Mouse (Mus musculus): Measurements from ENCODE around the gene Slf2.

Slf2 gene

DNA sequence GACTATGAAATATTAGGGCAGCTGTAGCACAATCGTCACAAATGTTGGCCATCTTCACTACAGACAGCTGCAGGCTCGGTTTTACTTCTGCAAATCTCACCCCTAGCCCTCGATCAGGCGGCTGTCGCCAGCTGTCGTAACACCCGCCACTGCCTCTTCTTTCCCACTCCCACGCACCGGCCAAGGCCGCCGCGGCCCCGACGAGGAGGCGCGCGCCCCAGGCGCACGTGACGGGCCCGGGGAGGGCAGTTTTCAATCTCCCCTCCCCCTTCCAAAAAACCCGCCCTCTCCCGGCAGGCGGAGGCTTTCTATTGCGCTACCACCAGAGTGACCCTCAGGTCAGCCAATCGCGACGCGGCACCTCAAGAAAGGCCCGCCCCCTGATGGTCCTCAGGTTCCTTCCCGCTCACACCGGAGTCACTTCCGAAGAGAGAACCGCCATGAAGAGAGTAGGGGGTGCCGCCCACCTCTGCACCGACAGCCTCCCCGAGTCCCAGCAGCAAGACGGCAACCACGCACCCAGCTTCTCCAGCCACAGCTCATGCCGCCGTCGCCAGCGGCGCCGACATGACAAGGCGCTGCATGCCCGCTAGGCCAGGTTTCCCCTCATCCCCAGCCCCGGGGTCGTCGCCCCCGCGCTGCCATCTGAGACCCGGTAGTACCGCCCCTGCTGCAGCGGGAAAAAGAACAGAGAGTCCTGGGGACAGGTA is at the start of gene Slf2:
Gene Slf2 (plus strand): TSS at position 408 of the 710 bp plus-strand sequence.
- peak; percentile 100 for DNase-seq (ENCODE audit: low spot score)

DNA sequence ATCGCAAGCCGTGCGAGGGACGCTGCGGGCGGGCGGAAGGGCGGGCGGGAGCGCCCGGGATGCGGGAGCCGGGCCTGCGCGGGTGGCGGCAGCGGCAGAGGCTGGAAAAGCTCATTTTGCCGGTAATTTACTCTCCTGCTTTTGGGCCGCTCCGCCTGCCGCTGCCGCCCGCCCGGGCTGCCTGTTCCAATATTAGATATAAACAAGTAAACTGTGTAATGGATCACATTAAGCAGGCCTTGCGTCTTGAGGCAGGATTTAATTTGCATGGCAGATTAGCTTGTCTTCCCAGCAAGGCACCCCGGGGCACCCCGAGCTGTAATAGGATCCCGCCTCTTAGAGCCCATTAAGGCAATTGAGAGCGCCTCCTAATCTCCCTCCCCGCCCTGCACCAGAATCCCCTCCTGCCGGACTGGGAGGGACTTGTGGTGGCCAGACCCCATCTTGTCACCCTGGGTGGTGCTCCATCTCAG is 48.4 kb upstream of the Slf2 start:
- DNase-seq (ENCODE audit: low spot score), result no peak

DNA sequence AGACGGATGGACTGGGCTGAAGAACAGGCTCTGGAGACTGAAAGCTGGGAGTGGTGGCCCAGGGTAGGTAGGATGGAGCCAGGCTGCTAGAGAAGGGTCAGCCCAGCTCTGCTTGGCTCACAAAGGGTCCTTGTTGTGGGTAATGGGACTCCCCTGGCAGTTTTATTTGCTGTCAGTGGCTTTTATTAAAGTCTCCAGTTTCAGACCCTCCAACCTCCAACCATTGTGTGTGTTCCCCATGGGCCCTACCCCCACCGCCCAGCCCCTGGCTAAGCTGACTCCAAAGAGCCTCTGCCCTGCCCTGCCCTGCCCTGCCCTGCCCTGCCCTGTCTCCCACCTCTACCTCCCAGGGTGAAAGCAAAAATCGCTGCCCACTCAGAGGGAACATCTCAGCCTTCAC is 46.6 kb upstream of the Slf2 start:
- DNase-seq (ENCODE audit: low spot score), result no peak

DNA sequence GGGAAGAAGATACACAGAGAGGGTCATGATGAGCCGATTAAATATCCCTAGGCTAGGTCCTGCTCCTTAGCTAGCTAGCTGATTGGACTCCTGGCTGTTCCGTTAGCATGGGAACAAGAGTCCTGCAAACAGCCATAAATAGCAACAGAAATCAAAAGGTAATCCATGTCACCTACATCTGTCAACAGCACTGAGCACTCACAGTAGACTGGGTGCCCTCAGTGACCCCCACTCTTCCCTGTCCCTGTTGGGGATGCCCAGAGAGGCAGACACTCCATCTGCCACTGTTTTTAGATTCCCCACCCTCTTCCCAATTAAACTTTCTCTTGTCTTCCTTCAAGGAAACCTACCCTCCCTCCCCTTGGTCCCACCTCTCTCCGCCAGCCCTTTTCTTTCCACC is 44.5 kb upstream of the Slf2 start:
- no peak for DNase-seq (ENCODE audit: low spot score)

DNA sequence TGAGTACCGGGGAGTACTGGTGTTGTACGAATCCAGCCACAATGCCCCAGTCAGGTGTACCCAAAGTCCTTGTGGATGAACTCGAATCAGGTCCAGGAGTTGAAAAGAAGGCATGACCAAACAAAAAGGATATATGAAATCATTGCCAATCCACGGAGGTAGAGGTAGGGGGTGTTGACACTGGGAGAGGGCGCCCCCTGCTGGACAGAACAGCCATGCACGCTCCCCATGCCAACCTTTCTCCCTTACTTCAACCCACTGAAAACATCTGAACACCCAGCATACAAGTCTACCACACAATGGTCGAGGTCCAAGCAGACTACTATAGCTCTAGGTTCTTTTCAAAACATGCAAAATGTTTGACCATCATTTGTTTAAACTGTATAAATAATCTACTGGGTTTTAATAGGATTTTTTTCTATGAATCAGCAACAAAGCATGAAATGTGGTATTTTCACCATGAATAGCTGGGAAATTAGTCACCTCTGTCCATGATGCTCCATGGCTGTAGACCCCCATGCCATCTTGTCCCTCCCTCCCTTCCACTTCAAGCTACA is 43.2 kb upstream of the Slf2 start:
- peak; percentile 72 for DNase-seq (ENCODE audit: low spot score)

DNA sequence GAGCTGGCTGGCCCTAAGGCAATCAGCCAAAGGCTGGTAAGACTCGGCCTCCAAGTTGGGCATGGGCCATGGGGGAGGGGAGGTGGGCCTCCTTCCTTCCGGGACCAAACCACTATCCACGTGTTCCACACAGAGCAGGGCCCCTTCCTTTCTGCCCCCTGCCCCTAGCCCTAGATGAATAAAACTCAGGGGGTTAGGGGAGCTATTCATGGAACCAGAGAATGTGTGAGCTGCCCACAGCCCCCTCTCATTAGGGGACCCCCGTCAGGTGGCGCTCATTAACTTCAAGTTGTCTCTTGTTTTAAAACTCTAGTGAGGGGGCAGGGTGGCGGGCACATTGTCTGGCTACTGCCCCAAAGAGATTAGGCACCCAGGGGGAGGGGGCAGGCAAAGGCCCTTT is 41.4 kb upstream of the Slf2 start:
- DNase-seq (ENCODE audit: low spot score), result no peak

DNA sequence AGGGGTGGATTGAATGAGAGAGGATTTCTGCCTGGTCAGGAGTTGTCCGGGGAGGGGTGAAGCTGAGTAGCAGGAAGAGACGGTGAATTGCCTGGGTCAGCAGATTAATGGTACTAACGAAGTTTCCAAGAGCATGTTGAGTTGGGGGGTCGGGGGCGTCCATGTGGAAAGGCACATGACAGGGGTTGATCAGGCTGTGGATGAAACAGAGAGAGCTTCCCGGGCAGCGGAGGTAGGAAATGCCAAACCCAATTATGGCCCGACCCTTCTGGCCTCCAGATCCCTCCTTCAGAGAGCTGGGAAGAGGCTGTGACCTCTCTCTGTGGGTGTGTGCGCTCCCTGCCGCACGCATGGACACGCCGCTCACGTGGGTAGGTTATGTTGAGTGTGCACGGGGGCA is 39.5 kb upstream of the Slf2 start:
- DNase-seq (ENCODE audit: low spot score), result no peak

DNA sequence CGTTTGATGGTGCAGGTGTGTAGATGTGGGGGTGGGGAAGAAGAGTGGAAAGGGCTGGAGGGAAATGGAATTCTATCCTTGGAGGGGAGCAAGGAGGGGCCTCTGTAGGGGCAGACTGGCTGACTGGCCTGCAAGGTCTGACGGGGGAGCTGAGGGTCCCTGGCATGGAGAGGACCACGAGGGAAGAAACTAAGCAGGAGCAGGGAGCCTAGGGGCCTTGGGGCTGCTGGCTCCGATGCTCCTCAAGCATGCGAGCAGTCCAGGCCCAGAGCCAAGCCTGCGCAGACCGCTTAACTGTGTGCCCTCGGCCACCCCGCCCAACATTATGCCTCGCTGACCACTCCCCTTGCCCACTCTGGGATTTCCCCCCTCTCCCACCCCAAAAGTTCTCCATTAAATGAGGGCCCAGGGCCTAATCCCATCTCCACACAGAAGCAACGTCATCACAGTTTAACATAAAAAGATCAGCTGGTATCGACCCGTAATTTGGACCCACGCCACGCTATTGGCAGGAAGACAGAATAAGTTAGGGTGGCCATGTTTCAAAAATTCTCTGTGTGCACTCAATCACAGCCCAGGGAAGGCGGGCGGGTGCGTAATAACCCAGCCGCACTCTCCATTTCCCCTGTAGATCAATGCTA is 37.6 kb upstream of the Slf2 start:
- DNase-seq (ENCODE audit: low spot score), result no peak

DNA sequence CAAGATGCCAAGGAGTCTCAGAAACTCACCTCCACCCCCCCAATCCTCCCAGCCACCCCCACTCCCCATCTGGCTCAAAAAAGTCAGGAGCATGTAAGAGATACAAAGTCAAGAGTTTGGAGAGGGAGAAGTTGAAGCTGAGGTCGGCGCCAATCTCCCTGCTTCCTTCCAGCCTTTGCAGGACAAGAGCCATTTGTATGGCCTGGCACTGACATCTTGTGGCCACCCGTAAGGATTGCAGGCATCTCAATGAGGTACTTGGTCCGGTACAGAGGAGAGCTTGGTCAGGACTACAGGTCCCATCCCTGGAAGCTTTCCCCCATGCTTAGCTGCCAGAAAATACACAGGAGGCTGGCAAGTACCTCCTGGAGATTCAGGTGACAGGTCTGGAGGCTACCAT is 35.7 kb upstream of the Slf2 start:
- DNase-seq (ENCODE audit: low spot score), result peak; percentile 66

DNA sequence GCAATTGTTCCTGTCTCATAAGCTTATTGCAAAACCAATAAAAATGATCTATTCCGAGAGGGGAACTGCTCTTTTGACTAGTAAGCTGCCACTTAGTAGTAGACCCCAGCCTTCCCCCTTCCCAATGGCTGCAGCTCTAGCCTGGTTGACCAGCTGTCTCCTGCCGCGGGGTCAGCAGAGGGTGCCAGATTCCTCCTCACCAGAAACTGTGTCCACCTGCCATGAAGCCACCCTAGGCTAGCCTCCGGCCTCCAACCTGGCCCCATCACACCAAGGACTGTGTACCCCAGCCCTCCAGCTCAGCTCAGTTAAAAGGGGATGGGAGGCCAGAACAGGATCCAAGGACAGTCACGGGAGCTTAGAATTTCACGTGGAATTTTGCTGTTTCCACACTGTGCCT is 34.5 kb upstream of the Slf2 start:
- no peak for DNase-seq (ENCODE audit: low spot score)

DNA sequence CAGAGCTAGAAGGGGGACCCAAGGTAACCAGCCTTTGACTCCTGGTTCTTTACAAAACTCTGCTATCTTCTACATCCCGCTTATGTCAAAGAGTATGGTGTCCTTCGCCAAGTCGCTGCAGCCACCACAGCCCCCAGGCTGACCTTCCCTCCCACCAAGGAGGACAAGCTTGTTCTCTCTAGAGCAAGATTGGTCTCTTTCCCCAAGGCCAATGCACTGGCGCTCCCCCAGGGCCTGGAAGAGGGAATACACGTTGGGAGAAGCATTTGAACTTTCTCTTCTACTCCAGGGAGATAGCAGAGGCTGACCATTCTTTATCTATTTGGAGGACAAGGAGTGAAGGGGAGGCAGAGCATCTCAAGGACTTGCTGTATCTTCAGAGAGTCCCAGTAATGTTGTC is 33.4 kb upstream of the Slf2 start:
- no peak for DNase-seq (ENCODE audit: low spot score)

DNA sequence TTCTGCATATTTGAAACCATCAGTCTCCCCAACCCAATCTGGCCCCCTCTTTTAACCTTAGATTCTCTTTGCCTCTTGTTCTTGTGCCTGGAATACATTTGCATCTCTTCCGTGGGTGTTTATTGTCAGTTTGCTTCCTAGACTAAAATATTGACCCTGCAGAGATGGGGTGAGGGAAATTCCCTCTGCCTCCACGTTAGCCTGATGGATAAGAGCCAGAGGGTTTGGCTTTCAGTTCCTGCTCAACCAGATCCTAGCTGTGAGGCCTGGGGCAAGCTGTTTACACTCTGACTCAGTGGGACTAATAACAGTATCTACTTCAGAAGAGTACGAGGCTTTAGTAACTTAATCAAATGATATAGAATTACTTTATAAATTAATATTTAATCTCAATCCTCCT is 32.3 kb upstream of the Slf2 start:
- no peak for DNase-seq (ENCODE audit: low spot score)

DNA sequence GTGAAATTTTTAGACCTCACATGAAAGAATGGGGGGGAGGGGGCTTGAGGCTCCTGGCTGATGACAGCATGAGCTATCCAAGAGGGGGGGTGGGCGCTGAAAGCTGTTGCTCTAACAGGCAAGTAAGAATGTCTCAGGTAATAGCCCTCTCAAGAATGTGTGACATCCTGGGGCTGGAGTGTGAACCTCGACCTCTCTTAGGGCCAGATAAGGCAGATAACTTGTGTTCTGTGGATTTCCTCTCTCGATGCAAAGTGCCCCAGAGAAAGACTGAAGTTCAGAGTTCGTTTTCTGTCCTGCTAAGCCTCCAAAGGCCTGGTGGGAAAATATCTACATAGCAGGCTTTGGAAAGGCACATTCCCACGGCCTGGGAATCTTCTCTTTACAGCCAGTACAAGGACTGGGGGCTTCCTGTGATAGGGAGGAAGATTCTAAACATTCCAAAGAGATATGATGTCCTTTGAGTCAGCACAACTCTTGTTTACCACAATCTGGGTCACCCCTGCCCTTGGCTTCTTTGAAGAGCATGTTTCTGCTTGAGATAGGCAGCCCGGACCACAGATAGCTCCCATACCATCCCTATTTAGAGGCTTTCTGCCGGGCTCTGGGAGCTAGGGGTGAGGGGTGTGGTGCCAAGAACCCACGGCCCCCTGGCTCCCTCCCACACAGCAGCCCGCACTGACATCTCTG is 31.7 kb upstream of the Slf2 start:
- DNase-seq (ENCODE audit: low spot score), result no peak

DNA sequence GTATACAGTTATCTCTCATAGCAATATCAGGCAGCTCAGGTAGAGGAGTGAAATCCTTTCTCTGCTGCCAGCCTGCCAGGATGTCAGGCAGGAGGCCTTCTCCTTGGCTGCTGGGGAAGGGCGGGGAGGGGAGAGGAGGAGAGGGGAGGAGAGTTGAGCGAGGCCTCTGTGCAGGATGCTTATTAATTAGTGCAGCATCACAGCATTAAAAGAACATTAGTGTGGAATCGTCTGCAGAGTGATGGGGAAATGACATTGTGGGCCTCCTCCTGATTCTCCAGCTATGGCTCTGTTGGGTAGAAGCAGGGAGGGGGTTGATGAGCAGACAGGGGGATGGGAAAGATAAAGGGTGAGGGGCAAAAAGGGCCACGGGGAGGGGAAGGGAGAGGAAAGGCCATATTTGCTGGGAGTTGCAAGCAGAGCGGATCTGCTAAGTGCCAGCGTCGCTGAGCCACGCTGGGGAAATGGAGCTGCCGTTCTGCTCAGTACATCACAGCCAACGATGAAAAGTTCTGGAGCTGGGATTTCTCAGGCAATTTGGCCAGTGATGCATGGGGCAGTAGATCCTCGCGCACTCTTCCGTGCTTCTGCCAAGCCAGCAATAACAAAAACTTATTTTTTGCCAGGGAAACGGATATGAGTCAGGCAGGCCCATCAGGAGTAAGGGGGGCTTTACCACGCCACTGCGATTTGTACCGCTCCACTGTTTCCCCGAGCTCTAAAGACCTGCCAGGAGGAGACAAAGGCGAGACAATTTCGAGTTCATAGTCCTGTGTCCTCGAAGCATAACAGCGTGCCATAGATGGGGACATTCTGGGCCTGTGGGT is 30.8 kb upstream of the Slf2 start:
- DNase-seq (ENCODE audit: low spot score), result no peak

DNA sequence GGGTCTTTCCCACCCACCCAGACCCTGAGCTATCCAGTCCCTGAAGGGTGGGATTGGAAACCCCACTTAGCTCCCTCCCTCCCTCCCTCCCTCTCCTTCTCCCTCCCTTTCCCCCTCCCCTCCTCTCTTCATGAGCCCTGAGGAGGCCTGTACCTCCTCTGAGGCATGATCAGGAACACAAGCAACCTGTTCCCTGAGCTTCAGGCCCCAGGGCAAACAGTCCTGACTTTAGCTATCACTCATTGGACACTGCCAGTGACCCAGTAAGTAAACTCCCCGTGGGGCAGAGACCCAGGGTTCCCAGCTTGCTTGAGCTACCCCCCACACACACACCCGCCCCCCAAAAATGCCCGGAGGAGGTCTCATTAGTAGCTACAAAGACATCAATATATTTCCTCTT is 29.9 kb upstream of the Slf2 start:
- DNase-seq (ENCODE audit: low spot score), result no peak

DNA sequence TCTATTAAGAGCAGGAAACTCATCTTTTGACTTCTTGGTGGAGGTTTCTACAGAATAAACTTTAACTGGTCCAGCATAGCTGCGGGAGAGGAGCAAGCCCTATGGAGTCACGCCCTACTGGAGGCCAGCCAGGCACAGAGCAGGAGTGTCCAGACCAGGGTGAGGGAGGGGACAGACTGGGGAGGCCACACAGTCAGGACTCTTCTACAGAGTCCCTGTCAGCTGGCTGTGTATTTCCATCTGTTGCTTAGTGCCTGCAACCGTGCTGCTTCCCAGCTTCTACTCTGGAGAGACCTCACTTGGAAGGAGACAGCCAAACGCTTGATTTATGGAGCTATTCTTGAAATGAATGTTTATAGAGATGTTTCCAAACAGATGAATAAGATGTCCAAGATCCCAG is 28.6 kb upstream of the Slf2 start:
- no peak for DNase-seq (ENCODE audit: low spot score)

DNA sequence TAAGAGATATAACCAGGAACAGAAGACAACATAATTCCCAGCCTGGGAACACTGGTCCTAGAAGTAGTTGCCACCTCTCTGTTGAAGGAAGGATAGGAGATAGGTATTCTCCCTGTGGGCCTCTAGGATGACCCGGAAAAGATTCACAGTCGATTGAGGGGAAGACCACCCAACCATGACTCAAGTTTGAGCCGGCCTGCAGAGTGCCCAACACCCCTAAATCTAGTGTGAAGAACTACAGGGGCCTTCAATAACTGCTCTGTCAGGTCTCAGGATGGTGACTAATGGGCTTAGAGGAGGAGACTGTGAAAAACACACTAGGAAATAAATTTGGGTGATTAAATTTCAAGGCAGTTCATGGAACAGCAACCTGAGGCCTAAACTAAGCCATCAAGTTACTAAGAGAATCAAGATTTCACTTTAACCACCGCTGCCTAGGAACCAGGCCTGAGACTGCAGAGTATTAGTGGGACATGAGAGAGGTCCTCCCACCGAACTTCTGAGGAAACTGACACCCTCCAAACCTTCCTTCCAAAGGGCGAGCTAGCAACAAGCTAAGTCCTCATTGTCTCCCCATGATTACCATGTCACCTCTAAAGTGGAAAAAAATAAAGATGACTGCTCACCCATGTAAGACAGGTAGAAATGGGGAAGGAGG is 27.5 kb upstream of the Slf2 start:
- DNase-seq (ENCODE audit: low spot score), result no peak

DNA sequence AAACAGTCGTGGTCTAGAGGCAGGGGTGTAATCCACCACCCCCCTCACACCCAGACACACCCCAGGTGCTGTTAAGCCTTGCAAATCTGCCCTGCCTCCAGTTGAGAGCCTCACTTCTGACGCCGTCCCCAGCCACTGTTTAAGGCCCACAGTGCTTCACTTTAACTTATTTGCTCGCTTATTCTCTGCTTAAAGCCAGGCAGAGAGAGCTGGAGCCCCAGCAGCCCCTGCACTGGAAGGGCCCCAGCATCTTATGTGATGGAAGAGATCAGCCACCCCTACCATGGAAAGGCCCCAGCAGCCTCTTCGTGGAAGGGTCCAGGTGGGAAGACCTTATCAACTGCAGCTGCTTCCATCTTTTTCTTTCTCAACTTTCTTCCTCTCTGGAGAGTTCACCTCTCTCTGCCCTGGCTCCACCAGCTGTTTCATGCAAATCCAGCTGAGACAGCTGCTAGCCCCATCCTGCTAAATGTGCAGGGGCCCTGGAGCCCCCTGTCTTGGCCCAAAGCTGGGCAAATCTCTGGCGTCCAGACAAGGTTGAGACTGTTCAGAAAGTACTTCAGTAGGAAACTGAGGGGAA is 26.7 kb upstream of the Slf2 start:
- DNase-seq (ENCODE audit: low spot score), result no peak

DNA sequence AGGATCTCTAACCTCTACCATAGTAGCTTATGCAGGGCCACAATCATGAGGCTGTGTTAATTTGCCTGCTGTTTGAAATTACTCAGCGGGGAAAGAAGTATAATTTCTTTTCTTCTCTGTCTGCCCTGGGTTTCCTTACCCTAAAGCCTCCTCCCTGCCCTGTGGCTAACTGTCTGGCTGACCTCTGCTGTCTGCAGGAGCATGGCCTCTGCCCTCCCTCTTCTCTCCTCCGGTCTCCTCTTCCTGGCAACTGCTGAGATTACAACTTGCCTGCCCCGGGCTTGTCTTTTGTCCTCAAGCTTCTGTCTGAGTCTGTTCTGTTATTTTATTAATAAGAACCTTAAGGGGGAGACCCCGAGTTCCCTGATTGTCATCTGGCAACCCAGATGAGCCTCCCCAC is 25.6 kb upstream of the Slf2 start:
- no peak for DNase-seq (ENCODE audit: low spot score)

DNA sequence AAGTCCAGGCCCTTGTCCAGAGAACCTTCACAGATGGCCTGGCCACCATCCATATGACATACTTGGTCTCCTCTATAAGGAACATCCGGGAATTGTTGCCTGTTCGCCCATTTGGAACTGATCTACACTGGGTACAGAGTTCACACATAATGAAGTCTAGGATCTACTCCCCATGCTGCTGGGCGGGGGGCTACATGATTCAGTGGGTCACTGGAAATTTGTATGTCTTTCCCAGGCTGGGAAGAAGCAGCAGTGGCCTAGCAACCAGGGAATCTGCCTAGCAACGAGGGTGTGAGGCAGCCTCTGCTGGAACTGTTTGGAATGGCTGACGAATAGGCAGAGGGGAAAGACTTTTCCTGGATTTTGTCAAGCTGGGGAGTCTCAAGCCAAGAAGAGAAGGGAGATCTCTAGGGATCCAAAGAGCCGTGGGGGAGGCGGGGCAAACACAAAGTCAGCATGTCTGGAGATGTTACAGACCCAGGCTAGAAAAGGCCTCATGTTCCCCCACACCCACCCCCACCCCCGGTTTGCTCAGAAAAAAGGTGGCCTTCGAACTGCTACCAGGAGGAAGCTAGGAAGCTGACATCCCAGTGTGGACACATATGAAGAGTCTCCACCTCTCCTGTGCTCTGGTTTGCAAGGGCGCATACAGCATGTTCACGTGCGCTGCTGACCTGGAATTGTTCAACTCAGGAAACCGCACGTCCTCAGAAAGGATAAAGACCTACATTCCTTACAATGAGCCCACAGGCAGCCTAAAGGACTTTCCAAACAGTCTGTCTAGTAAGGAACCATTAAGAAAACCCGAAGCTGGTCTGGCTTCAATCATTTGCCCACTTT is 22.9 kb upstream of the Slf2 start:
- DNase-seq (ENCODE audit: low spot score), result no peak
